Mouse (Mus musculus) intestine, postnatal 0 days (tissue): ENCODE data around the gene Chst5. TPM values are rescaled to one million over a fixed set of nuclear protein-coding genes. Genes with fewer than 3 reads are reported as not detected.

ENCODE experiments used
- ATAC-seq: fragments of 200-750 bp; cut with Nextera tagmentation; 2 replicates; pipeline ENCODE4 v1.8.0; 2017; ENCODE audit warnings: mild to moderate bottlenecking, moderate TSS enrichment, moderate library complexity
- H3K27ac ChIP-seq: fragments of 300-500 bp; sonication (generic); 2 replicates; pipeline ENCODE4 v1.5.1; 2014; ENCODE audit warnings: mild to moderate bottlenecking, low read depth, low read length, moderate library complexity
- H3K27me3 ChIP-seq: fragments of 300-500 bp; sonication (generic); replicated peaks from 2 replicates; pipeline ENCODE4 v1.6.1; 2014; ENCODE audit warnings: low read length, mixed read lengths; ENCODE audit not compliant: control insufficient read depth, insufficient read depth
- H3K36me3 ChIP-seq: fragments of 300-500 bp; sonication (generic); 2 replicates; pipeline ENCODE4 v1.6.1; 2014; ENCODE audit warnings: mild to moderate bottlenecking, moderate library complexity; ENCODE audit not compliant: control insufficient read depth, insufficient read depth
- H3K4me1 ChIP-seq: fragments of 300-500 bp; sonication (generic); replicated peaks from 2 replicates; pipeline ENCODE4 v1.6.1; 2014; ENCODE audit warnings: antibody characterized with exemption, low read length, mixed read lengths; ENCODE audit not compliant: control insufficient read depth, insufficient read depth
- H3K4me2 ChIP-seq: fragments of 300-500 bp; sonication (generic); replicated peaks from 2 replicates; pipeline ENCODE4 v1.6.1; 2014; ENCODE audit warnings: low read depth, mild to moderate bottlenecking, moderate library complexity
- H3K4me3 ChIP-seq: fragments of 300-500 bp; sonication (generic); 2 replicates; pipeline ENCODE4 v1.5.1; 2014; ENCODE audit warnings: low read depth, low read length
- H3K9ac ChIP-seq: fragments of 300-500 bp; sonication (generic); 2 replicates; pipeline ENCODE4 v1.6.1; 2014; ENCODE audit warnings: mild to moderate bottlenecking, low read depth, low read length
- H3K9me3 ChIP-seq: fragments of 300-500 bp; sonication (generic); 2 replicates; pipeline ENCODE4 v1.6.1; 2016; ENCODE audit warnings: mixed run types; ENCODE audit not compliant: control insufficient read depth
- CTCF ChIP-seq: sonication (generic); IDR thresholded peaks from 2 replicates; pipeline ENCODE4 v1.5.1; 2016; ENCODE audit warnings: low read depth, mild to moderate bottlenecking, control low read depth, antibody characterized with exemption, moderate library complexity
- WGBS: fragments of 180-500 bp; shearing (Covaris S2); extraction: QIAGEN DNeasy Blood & Tissue Kit; methylation state at CpG from one replicate; pipeline ENCODE4 v1.1.7; 2014; 5-methylcytosine and 5-hydroxymethylcytosine counted together
- polyA plus RNA-seq: library from polyadenylated mRNA; unstranded; fragments of >200 nt; fragmentation: Nextera tagmentation; extraction: Ambion mirVana; gene quantifications from 2 replicates; pipeline ENCODE4 v1.2.1, GENCODE M21; 2015

Chst5 gene
- polyA plus RNA-seq, 1 experiment from 2014 or later = 0.44 TPM

GRCm38 (mm10) chr8:111887479-111887878 lies 22.8 kb downstream of the Chst5 start:
- Histone ChIP-seq H3K4me1 (0 out of 2 replicates have a peak, but pooled peaks cover 4% of the 10 kb centered on the region), H3K4me3 (no peak overlapping the region), H3K9ac (no peak overlapping the region), H3K27ac (no peak overlapping the region), H3K36me3 (no peaks in the 10 kb centered on the region), H3K27me3 (peaks cover 23% of the 10 kb centered on the region), H3K4me2 (no peak overlapping the region), H3K9me3 (no peaks in the 10 kb centered on the region)
- ATAC-seq = no peak
- WGBS = 86% methylated on average over 1 of the region's 1 CpGs
- TF ChIP-seq CTCF = no peak

GRCm38 (mm10) chr8:111883615-111884014 lies 26.6 kb downstream of the Chst5 start:
- no peak overlapping the region for H3K4me3 ChIP-seq
- no peaks in the 10 kb centered on the region for H3K27me3 ChIP-seq
- no peak overlapping the region for H3K27ac ChIP-seq
- no peaks in the 10 kb centered on the region for H3K36me3 ChIP-seq
- H3K9me3 ChIP-seq = no peaks in the 10 kb centered on the region
- H3K9ac ChIP-seq = no peak overlapping the region
- H3K4me2 ChIP-seq = no peak overlapping the region
- no peak for ATAC-seq
- TF ChIP-seq CTCF = no peak
- H3K4me1 ChIP-seq = no peaks in the 10 kb centered on the region
- 73% methylated on average over 4 of the region's 4 CpGs for WGBS

GRCm38 (mm10) chr8:111881591-111881990 lies 28.7 kb downstream of the Chst5 start:
- Histone ChIP-seq H3K4me3 (no peak overlapping the region), H3K4me1 (no peaks in the 10 kb centered on the region), H3K9ac (no peak overlapping the region), H3K9me3 (no peaks in the 10 kb centered on the region), H3K27ac (no peak overlapping the region), H3K4me2 (no peak overlapping the region), H3K27me3 (no peaks in the 10 kb centered on the region), H3K36me3 (no peaks in the 10 kb centered on the region)
- 4% methylated on average over 2 of the region's 2 CpGs for WGBS
- TF ChIP-seq CTCF = peak; percentile 92
- ATAC-seq = no peak

GRCm38 (mm10) chr8:111877711-111878110 lies 32.5 kb downstream of the Chst5 start:
- 0 out of 2 replicates have a peak, but pooled peaks cover 3% of the 10 kb centered on the region for H3K36me3 ChIP-seq
- WGBS = 65% methylated on average over 9 of the region's 9 CpGs

GRCm38 (mm10) chr8:111876355-111876948 lies 33.8 kb downstream of the Chst5 start, which contains the start of gene Tmem170:
Tmem170 (minus strand) TSS chr8:111876750.
- under 1% methylated on average over 48 of the region's 53 CpGs for WGBS
- TF ChIP-seq CTCF = peak; percentile 99
- ATAC-seq = peak; percentile 98

More at GRCm38 (mm10) chr8:111877711-111878110, 32.5 kb downstream of the Chst5 start:
- Histone ChIP-seq H3K27ac (no peak overlapping the region), H3K4me3 (no peak overlapping the region), H3K9me3 (no peaks in the 10 kb centered on the region), H3K9ac (no peak overlapping the region), H3K27me3 (no peaks in the 10 kb centered on the region), H3K4me1 (peaks cover 5% of the 10 kb centered on the region; the same call in 1 of the 2 replicates), H3K4me2 (no peak overlapping the region)
- no peak for ATAC-seq
- TF ChIP-seq CTCF = peak; percentile 45

GRCm38 (mm10) chr8:111875758-111876157 lies 34.5 kb downstream of the Chst5 start:
- peak overlapping the region; percentile 79 for H3K4me2 ChIP-seq
- peak overlapping the region; percentile 77 for H3K9ac ChIP-seq
- WGBS = 8% methylated on average over 9 of the region's 9 CpGs
- H3K36me3 ChIP-seq = peaks cover 3% of the 10 kb centered on the region; the same call in 1 of the 2 replicates
- TF ChIP-seq CTCF = 0 out of 2 replicates have a peak, but pooled peaks have one; percentile 18
- H3K4me1 ChIP-seq = peaks cover 5% of the 10 kb centered on the region; the same call in 1 of the 2 replicates
- ATAC-seq = peak; percentile 55
- H3K27ac ChIP-seq = peak overlapping the region; percentile 93
- H3K9me3 ChIP-seq = no peaks in the 10 kb centered on the region
- H3K27me3 ChIP-seq = no peaks in the 10 kb centered on the region
- peak overlapping the region; percentile 59 for H3K4me3 ChIP-seq

More at GRCm38 (mm10) chr8:111876355-111876948, 33.8 kb downstream of the Chst5 start, which contains the start of gene Tmem170:
- peak within 1 kb of the TSS; percentile 77 for H3K9ac ChIP-seq
- peak within 1 kb of the TSS; percentile 79 for H3K4me2 ChIP-seq
- H3K9me3 ChIP-seq = no peaks in the 10 kb centered on the region
- H3K4me1 ChIP-seq = peaks cover 5% of the 10 kb centered on the region; the same call in 1 of the 2 replicates
- peak within 1 kb of the TSS; percentile 93 for H3K27ac ChIP-seq
- peak within 1 kb of the TSS; percentile 59 for H3K4me3 ChIP-seq
- peaks cover 3% of the 10 kb centered on the region; the same call in 1 of the 2 replicates for H3K36me3 ChIP-seq
- H3K27me3 ChIP-seq = no peaks in the 10 kb centered on the region
